8 mouse cellular contexts compared by ENCODE assay signal in the genomic region with DNA sequence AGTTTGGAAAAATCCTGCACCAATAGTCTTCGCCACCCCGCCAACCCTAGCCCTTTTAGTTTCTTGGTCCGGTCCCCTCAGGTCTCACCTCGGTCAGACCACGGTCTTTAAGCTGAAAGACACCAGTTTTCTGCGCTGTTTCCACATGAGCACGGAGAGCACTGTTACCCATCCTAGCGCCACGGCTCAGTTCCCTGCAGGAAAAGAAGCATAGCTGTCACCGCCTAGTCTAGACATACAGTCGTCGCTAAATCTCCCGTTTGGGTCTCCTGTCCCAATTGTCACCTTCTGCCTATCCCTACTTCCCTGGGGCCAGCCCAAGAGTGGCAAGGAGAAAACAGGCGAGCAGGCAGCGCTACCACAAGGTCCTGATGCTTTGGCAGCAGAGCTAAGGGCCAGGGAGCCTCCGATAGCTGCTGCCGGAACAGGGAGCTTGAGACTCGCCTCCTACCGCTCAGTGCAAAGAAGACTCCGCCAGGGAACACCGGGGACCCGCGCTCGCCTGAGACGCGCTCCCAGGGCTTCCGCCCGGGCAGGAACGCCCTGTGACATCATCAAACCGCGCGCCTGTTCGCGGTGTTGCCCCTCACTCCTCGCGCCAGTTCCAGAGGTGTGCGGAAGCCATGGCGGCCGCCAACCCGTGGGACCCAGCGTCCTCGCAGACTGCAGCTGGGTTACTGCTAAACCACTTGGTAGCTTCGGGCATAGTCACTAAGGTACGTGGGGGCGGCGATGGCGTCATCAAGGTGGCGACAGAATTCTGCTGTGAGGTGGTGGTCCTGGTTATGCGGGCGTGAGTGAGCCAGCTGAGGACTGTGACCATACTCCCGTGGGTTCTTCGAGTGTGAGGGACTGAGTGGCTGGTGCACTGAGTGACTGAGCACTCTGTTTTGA. TPM values are rescaled to one million over a fixed set of nuclear protein-coding genes. Genes with fewer than 3 reads are reported as not detected.
DNase-seq lines count a peak whose midpoint lies in the region; ATAC-seq lines count a peak whose summit lies in the region.

Gene Haus2 (plus strand): TSS at position 554 of the 894 bp plus-strand sequence.
Gene Lrrc57 (minus strand): TSS at position 691 of the 894 bp plus-strand sequence.

- H3K4me1 ChIP-seq in hindbrain, embryonic 14.5 days (replicated peaks; ENCODE audit: control insufficient read depth, insufficient read depth, low read length), result peaks cover 17% of the 10 kb centered on the region

- peak; percentile 96 for ATAC-seq in hindbrain, embryonic 14.5 days (ENCODE audit: low FRiP score)

- peak within 1 kb of the TSS; percentile 83 for H3K4me2 ChIP-seq in hindbrain, embryonic 14.5 days (replicated peaks)

- no peaks in the 10 kb centered on the region for H3K9me3 ChIP-seq in hindbrain, embryonic 14.5 days (ENCODE audit: control insufficient read depth, low read length)

- H3K4me3 ChIP-seq in hindbrain, embryonic 14.5 days (replicated peaks; ENCODE audit: low read length), result peak within 1 kb of the TSS; percentile 59

- DNase-seq in NIH3T3 (ENCODE audit: low read depth), result peak; percentile 95
- DNase-seq in cerebellum, postnatal 10 days, result peak; percentile 96 to 97
- DNase-seq in frontal cortex, postnatal 14 days (ENCODE audit: low spot score in 2 of 2), result peak; percentile 85 to 90
- peak; percentile 92 for DNase-seq in hindbrain, embryonic 14.5 days (ENCODE audit: low spot score)
- DNase-seq in layer of hippocampus, postnatal 36 days, result peak; percentile 90
- peak; percentile 93 for DNase-seq in lung, postnatal 36 days
- peak; percentile 93 for DNase-seq in retina, postnatal 1 day
- DNase-seq in urinary bladder, adult 18-20 months (ENCODE audit: low spot score in 2 of 2), result peak; percentile 83 to 90

- no peaks in the 10 kb centered on the region for H3K27me3 ChIP-seq in hindbrain, embryonic 14.5 days (ENCODE audit: control insufficient read depth, insufficient read depth, low read length)

- under 1% methylated on average over 52 of the region's 52 CpGs for WGBS in hindbrain, embryonic 14.5 days

- peak within 1 kb of the TSS; percentile 86 for H3K27ac ChIP-seq in hindbrain, embryonic 14.5 days

- peaks cover 36% of the 10 kb centered on the region for H3K36me3 ChIP-seq in hindbrain, embryonic 14.5 days (replicated peaks; ENCODE audit: control insufficient read depth, insufficient read depth)

- H3K9ac ChIP-seq in hindbrain, embryonic 14.5 days, result peak within 1 kb of the TSS; percentile 88

RNA-seq across cellular contexts. Expression of gene Haus2, which starts in this region (rescaled TPM):
- 25.3 and 28.7 TPM in 2 replicates for polyA plus RNA-seq in hindbrain, embryonic 14.5 days (2014; fragmentation: Nextera tagmentation; extraction: Ambion mirVana)
- total RNA-seq in layer of hippocampus, postnatal 36 days (2021), result 10 to 100 TPM; 13.2 to 14.0 TPM

RNA-seq across cellular contexts. Expression of gene Lrrc57, which starts in this region (rescaled TPM):
- polyA plus RNA-seq in hindbrain, embryonic 14.5 days (2014; fragmentation: Nextera tagmentation; extraction: Ambion mirVana), result 30.8 and 31.4 TPM in 2 replicates
- total RNA-seq in layer of hippocampus, postnatal 36 days (2021), result 10 to 100 TPM; 32.3 to 34.4 TPM

Comparison
In these comparisons a context has a peak if more than half of its experiments do, and no peak if none do; other contexts are left out.
1. Peak in every context shown above with its lines: DNase-seq, ATAC-seq, H3K4me3 ChIP-seq and H3K27ac ChIP-seq.